Mouse (Mus musculus) testis, adult 2 months (tissue): ENCODE data around the gene Abhd17a.

Experiments used
- CTCF ChIP-seq: fragments of 200-500 bp; IDR thresholded peaks from 2 replicates; pipeline ENCODE4 v1.5.1; 2012; ENCODE audit warnings: low read depth, mild to moderate bottlenecking, inconsistent platforms, low read length, moderate library complexity; ENCODE audit not compliant: control insufficient read depth, insufficient read depth, insufficient replicate concordance
- POLR2A ChIP-seq: fragments of 200-500 bp; IDR thresholded peaks from 2 replicates; pipeline ENCODE4 v1.6.1; 2012; ENCODE audit warnings: low read depth, mild to moderate bottlenecking, inconsistent platforms, low read length, moderate library complexity; ENCODE audit not compliant: control insufficient read depth

GRCm38 (mm10) chr10:80603364-80603763 is 13.2 kb upstream of the Abhd17a start:
- TF ChIP-seq CTCF (no peak), POLR2A (no peak)
